Mouse (Mus musculus) cortical plate, adult 2 months (tissue): ENCODE data around the gene Ifna12.

ENCODE experiments used
- CTCF ChIP-seq: fragments of 200-500 bp; IDR thresholded peaks from 2 replicates; pipeline ENCODE4 v1.5.1; 2011; ENCODE audit warnings: mild to moderate bottlenecking, control low read depth, low read length; ENCODE audit not compliant: insufficient read depth; ENCODE audit errors: extremely low read depth
- POLR2A ChIP-seq: fragments of 200-500 bp; IDR thresholded peaks from 2 replicates; pipeline ENCODE4 v1.6.1; 2011; ENCODE audit warnings: mild to moderate bottlenecking, low read length, control low read depth; ENCODE audit not compliant: insufficient read depth; ENCODE audit errors: extremely low read depth

DNA sequence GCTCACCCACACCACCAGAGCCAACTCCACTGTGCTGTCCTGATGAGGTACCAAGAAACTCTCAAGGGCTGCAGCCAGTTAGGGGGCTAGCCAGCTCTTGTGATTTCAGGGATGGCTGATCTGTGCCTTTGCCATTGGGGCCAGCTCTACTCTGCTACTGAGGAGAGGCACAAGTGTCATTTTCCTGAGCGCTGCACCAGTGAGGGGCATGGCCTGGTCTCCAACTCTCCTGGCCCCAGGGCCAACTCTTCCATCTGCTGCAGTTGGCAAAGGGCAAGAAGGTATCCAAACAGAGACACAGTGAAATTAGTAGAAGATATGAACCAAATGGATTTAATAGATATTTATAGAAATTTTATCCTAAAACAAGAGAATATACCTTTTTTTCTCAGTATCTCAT, 41.4 kb downstream of the Ifna12 start:
- no peak for TF ChIP-seq POLR2A
- no peak for TF ChIP-seq CTCF
